Mouse (Mus musculus) E14TG2a.4 (cell line): ENCODE data around the gene Rybp.

Experiments used
- H3K27me3 ChIP-seq: 2 replicates; pipeline ENCODE4 v1.6.1; 2014; ENCODE audit warnings: low read length, control low read depth; ENCODE audit not compliant: insufficient read depth
- H3K36me3 ChIP-seq: 2 replicates; pipeline ENCODE4 v1.6.1; 2014; ENCODE audit warnings: low read length, control low read depth; ENCODE audit not compliant: insufficient read depth
- H3K4me1 ChIP-seq: replicated peaks from 2 replicates; pipeline ENCODE4 v1.6.1; 2014; ENCODE audit warnings: low read depth, low read length, control low read depth
- H3K4me3 ChIP-seq: replicated peaks from 2 replicates; pipeline ENCODE4 v1.5.1; 2014; ENCODE audit warnings: mild to moderate bottlenecking, low read length
- H3K9me3 ChIP-seq: 2 replicates; pipeline ENCODE4 v1.6.1; 2014; ENCODE audit warnings: low read length, control low read depth
- CTCF ChIP-seq: conservative IDR thresholded peaks from 2 replicates; pipeline ENCODE4 v1.5.1; 2014; ENCODE audit warnings: low read length
- NANOG ChIP-seq: IDR thresholded peaks from 2 replicates; pipeline ENCODE4 v1.6.1; 2014; ENCODE audit warnings: borderline replicate concordance, low read length, mixed read lengths
- POU5F1 ChIP-seq: IDR thresholded peaks from 2 replicates; pipeline ENCODE4 v1.6.1; 2014; ENCODE audit warnings: low read length, borderline replicate concordance

The Rybp gene

GRCm38 (mm10) chr6:100300831-100301230 lies 13.5 kb upstream of the Rybp start:
- H3K4me1 ChIP-seq: peaks cover 35% of the 10 kb centered on the region
- H3K27me3 ChIP-seq: peaks cover 13% of the 10 kb centered on the region; the same call in 1 of the 2 replicates
- H3K4me3 ChIP-seq: no peak overlapping the region
- no peaks in the 10 kb centered on the region for H3K9me3 ChIP-seq
- no peaks in the 10 kb centered on the region for H3K36me3 ChIP-seq
- TF ChIP-seq CTCF (no peak), NANOG (no peak), POU5F1 (no peak)

GRCm38 (mm10) chr6:100298945-100299344 lies 11.7 kb upstream of the Rybp start:
- peaks cover 13% of the 10 kb centered on the region; the same call in 1 of the 2 replicates for H3K27me3 ChIP-seq
- H3K4me1 ChIP-seq: peaks cover 32% of the 10 kb centered on the region

GRCm38 (mm10) chr6:100297536-100297935 lies 10.3 kb upstream of the Rybp start:
- Histone ChIP-seq H3K27me3 (peaks cover 19% of the 10 kb centered on the region; the same call in 1 of the 2 replicates), H3K4me1 (peaks cover 36% of the 10 kb centered on the region), H3K4me3 (no peak overlapping the region), H3K9me3 (no peaks in the 10 kb centered on the region), H3K36me3 (no peaks in the 10 kb centered on the region)
- TF ChIP-seq NANOG: no peak
- TF ChIP-seq POU5F1: no peak
- no peak for TF ChIP-seq CTCF

More at GRCm38 (mm10) chr6:100298945-100299344, 11.7 kb upstream of the Rybp start:
- no peaks in the 10 kb centered on the region for H3K36me3 ChIP-seq
- no peaks in the 10 kb centered on the region for H3K9me3 ChIP-seq
- no peak for TF ChIP-seq NANOG
- no peak for TF ChIP-seq POU5F1
- TF ChIP-seq CTCF: no peak
- 0 out of 2 replicates have a peak overlapping the region, but pooled peaks have one; percentile 26 for H3K4me3 ChIP-seq

- TF ChIP-seq NANOG (no peak), CTCF (no peak), POU5F1 (no peak)
- 0 out of 2 replicates have a peak, but pooled peaks cover 8% of the 10 kb centered on the region for H3K27me3 ChIP-seq
- no peaks in the 10 kb centered on the region for H3K36me3 ChIP-seq
- peaks cover 29% of the 10 kb centered on the region for H3K4me1 ChIP-seq
- no peak overlapping the region for H3K4me3 ChIP-seq
- H3K9me3 ChIP-seq: peaks cover 20% of the 10 kb centered on the region
These were observed 5.1 kb upstream of the Rybp start for GRCm38 (mm10) chr6:100292411-100292810.

GRCm38 (mm10) chr6:100289058-100289457 lies 1.8 kb upstream of the Rybp start:
- TF ChIP-seq CTCF (no peak), POU5F1 (no peak), NANOG (no peak)
- Histone ChIP-seq H3K36me3 (peaks cover 8% of the 10 kb centered on the region), H3K9me3 (peaks cover 20% of the 10 kb centered on the region), H3K27me3 (0 out of 2 replicates have a peak, but pooled peaks cover 6% of the 10 kb centered on the region), H3K4me1 (peaks cover 43% of the 10 kb centered on the region), H3K4me3 (no peak overlapping the region)

GRCm38 (mm10) chr6:100288730-100289035 lies 1.4 kb upstream of the Rybp start:
- peaks cover 11% of the 10 kb centered on the region for H3K36me3 ChIP-seq
- TF ChIP-seq CTCF (no peak), NANOG (no peak), POU5F1 (no peak)
- H3K4me3 ChIP-seq: peak overlapping the region; percentile 82
- 0 out of 2 replicates have a peak, but pooled peaks cover 6% of the 10 kb centered on the region for H3K27me3 ChIP-seq
- peaks cover 43% of the 10 kb centered on the region for H3K4me1 ChIP-seq
- peaks cover 20% of the 10 kb centered on the region for H3K9me3 ChIP-seq

- H3K27me3 ChIP-seq: 0 out of 2 replicates have a peak, but pooled peaks cover 4% of the 10 kb centered on the region
- peaks cover 16% of the 10 kb centered on the region for H3K36me3 ChIP-seq
- TF ChIP-seq CTCF: no peak
- no peak for TF ChIP-seq NANOG
- no peak for TF ChIP-seq POU5F1
- H3K4me3 ChIP-seq: peak overlapping the region; percentile 82
- peaks cover 20% of the 10 kb centered on the region for H3K9me3 ChIP-seq
- peaks cover 47% of the 10 kb centered on the region for H3K4me1 ChIP-seq
These were observed 888 bp upstream of the Rybp start for GRCm38 (mm10) chr6:100288016-100288729.

GRCm38 (mm10) chr6:100286573-100287333 lies 532 bp downstream of the Rybp start:
- peaks cover 27% of the 10 kb centered on the region for H3K36me3 ChIP-seq
- peaks cover 20% of the 10 kb centered on the region for H3K9me3 ChIP-seq
- TF ChIP-seq NANOG (no peak), CTCF (no peak), POU5F1 (no peak)
- H3K27me3 ChIP-seq: no peaks in the 10 kb centered on the region
- H3K4me1 ChIP-seq: peaks cover 60% of the 10 kb centered on the region
- H3K4me3 ChIP-seq: peak overlapping the region; percentile 84
